Mouse (Mus musculus): ENCODE measurements at regions not wholly inside any gene's neighbourhood (a gene's known extent, or its start where the extent isn't known, plus 50 kb on each side); places are given as distances from the start of the nearest gene placed in this dataset.

DNA sequence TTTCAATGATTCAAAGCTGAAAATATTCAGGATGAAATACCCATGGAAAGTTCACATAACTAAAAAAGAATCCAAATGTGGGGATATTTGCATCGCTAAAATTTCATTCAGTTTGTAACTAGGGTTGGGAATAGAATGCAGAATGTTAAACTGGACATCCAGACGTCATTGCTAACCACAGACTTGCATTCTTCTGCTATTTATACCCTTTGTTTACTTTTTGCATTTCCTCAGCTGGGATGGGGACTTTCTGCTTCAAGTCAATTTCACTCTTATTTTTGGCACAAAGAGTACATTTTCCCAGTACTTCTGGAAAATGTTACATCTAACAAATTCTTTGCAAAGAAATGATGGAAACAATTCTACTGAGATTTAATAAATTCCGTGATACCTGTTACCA, 848.9 kb upstream of the Cited2 start:
- TF ChIP-seq POLR2A (IDR thresholded peaks at IDR 0.05; ENCODE audit: insufficient read depth, low read length) (no peak), CTCF (IDR thresholded peaks at IDR 0.05; ENCODE audit: low read depth, low read length) (no peak)

All from ES-Bruce4 (cell line).